In the genomic region with DNA sequence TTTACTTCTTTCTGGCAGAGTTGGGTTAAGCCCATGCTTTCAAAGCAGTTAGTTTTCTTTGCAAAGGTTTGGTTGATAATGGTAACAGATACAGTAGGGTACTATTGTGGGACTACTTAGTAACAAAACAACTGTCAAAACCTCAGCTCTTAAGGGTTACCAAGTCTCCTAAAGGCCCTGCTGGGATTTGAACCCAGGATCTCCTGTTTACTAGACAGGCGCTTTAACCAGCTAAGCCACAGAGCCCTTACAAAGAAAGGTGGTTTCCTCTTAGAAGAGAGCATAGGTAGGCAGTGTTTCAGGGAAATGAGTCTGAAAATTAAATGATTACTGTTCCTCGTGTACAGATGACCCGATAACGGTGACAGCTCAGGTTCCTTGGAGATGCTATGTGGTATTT, we compare ENCODE assay signal across 16 mouse cellular contexts. TPM values are rescaled to one million over a fixed set of nuclear protein-coding genes. Genes with fewer than 3 reads are reported as not detected.
A peak's percentile ranks its signal among the peaks of the same experiment; 100 is the strongest.
DNase-seq lines count a peak whose midpoint lies in the region; ATAC-seq and TF ChIP-seq lines count a peak whose summit lies in the region.
"Had no signal": no experiment of that assay in that cellular context is flagged by ENCODE, and none has a peak within 500 bp of the region (broad histone marks: within the 10 kb centered on the region; RNA-seq: fewer than 3 reads in every experiment).

No protein-coding gene starts in this region.

- peaks cover 2% of the 10 kb centered on the region; the same call in 1 of the 2 replicates for H3K4me1 ChIP-seq in midbrain, embryonic 11.5 days (ENCODE audit: control insufficient read depth, insufficient read depth, low read length)
- H3K4me1 ChIP-seq in midbrain, embryonic 13.5 days (replicated peaks): peaks cover 6% of the 10 kb centered on the region; the same call in 1 of the 2 replicates
- H3K4me1 ChIP-seq in kidney, adult 2 months (ENCODE audit: control insufficient read depth, insufficient read depth, low read length): no peaks in the 10 kb centered on the region
- H3K4me1 ChIP-seq: limb, embryonic 15.5 days had no signal

- H3K27me3 ChIP-seq in midbrain, embryonic 11.5 days (ENCODE audit: control insufficient read depth, insufficient read depth, low read length): peaks cover 1% of the 10 kb centered on the region
- H3K27me3 ChIP-seq in midbrain, embryonic 13.5 days: peaks cover 12% of the 10 kb centered on the region
- peaks cover 4% of the 10 kb centered on the region for H3K27me3 ChIP-seq in kidney, adult 2 months (replicated peaks; ENCODE audit: control insufficient read depth, insufficient read depth, low read length)

- no peak for ATAC-seq in midbrain, embryonic 11.5 days (ENCODE audit: low FRiP score)
- no peak for ATAC-seq in midbrain, embryonic 13.5 days
- ATAC-seq: hindbrain, embryonic 16.5 days had no signal

- no peaks in the 10 kb centered on the region for H3K9me3 ChIP-seq in midbrain, embryonic 11.5 days (ENCODE audit: control insufficient read depth, low read length)
- no peaks in the 10 kb centered on the region for H3K9me3 ChIP-seq in midbrain, embryonic 13.5 days
- H3K9me3 ChIP-seq: embryonic facial prominence, embryonic 15.5 days; limb, embryonic 15.5 days had no signal

- H3K4me3 ChIP-seq in midbrain, embryonic 11.5 days (ENCODE audit: low read depth, low read length): no peak overlapping the region
- H3K4me3 ChIP-seq in midbrain, embryonic 13.5 days (replicated peaks): no peak overlapping the region
- no peak overlapping the region for H3K4me3 ChIP-seq in kidney, adult 2 months (ENCODE audit: insufficient read depth, low read depth, low read length)
- H3K4me3 ChIP-seq: embryonic facial prominence, embryonic 15.5 days; limb, embryonic 15.5 days had no signal

- no peak overlapping the region for H3K27ac ChIP-seq in midbrain, embryonic 11.5 days (ENCODE audit: low read depth, low read length)
- no peak overlapping the region for H3K27ac ChIP-seq in midbrain, embryonic 13.5 days
- H3K27ac ChIP-seq in kidney, adult 2 months (ENCODE audit: insufficient read depth, low read depth, low read length): no peak overlapping the region
- H3K27ac ChIP-seq: embryonic facial prominence, embryonic 15.5 days; kidney, postnatal 0 days; limb, embryonic 15.5 days had no signal

- no peak overlapping the region for H3K9ac ChIP-seq in midbrain, embryonic 11.5 days (ENCODE audit: low read length)
- H3K9ac ChIP-seq in midbrain, embryonic 13.5 days (replicated peaks): no peak overlapping the region
- H3K9ac ChIP-seq: embryonic facial prominence, embryonic 15.5 days; limb, embryonic 15.5 days had no signal

- TF ChIP-seq CTCF in kidney, adult 2 months (conservative IDR thresholded peaks at IDR 0.05; ENCODE audit: insufficient read depth, insufficient read length, low read depth, low read length): no peak

- no peaks in the 10 kb centered on the region for H3K36me3 ChIP-seq in midbrain, embryonic 11.5 days (ENCODE audit: control insufficient read depth, insufficient read depth, low read length)
- no peaks in the 10 kb centered on the region for H3K36me3 ChIP-seq in midbrain, embryonic 13.5 days
- no peaks in the 10 kb centered on the region for H3K36me3 ChIP-seq in kidney, adult 2 months (ENCODE audit: control insufficient read depth, insufficient read depth, low read length)
- H3K36me3 ChIP-seq: embryonic facial prominence, embryonic 15.5 days; limb, embryonic 15.5 days had no signal

- WGBS in midbrain, embryonic 11.5 days: 15% methylated on average over 4 of the region's 4 CpGs
- 15% methylated on average over 4 of the region's 4 CpGs for WGBS in midbrain, embryonic 13.5 days
- WGBS in kidney, adult 2 months: 46% methylated on average over 4 of the region's 4 CpGs

- peak; percentile 76 for DNase-seq in midbrain, embryonic 11.5 days (ENCODE audit: low spot score, missing footprints)
- peak; percentile 52 for DNase-seq in MN1 (ENCODE audit: low spot score)
- DNase-seq in embryo, embryonic 9.5 days (ENCODE audit: extremely low spot score): peak; percentile 84
- DNase-seq in yolk sac, embryonic 10.5 days (ENCODE audit: low spot score): peak; percentile 76
- no peak for DNase-seq in kidney, adult 2 months
- DNase-seq in cerebellum, postnatal 25 days: no peak
- DNase-seq: adrenal gland, postnatal 14 days; cerebellum, adult 11-12 months; lung, postnatal 4 days had no signal

- H3K4me2 ChIP-seq in midbrain, embryonic 11.5 days: no peak overlapping the region
- no peak overlapping the region for H3K4me2 ChIP-seq in midbrain, embryonic 13.5 days (replicated peaks)
- H3K4me2 ChIP-seq: embryonic facial prominence, embryonic 15.5 days; limb, embryonic 15.5 days had no signal

- TF ChIP-seq POLR2A in kidney, adult 2 months (IDR thresholded peaks at IDR 0.05; ENCODE audit: low read depth, low read length): no peak

RNA-seq across cellular contexts. Expression of a gene that starts 43.5 kb away (rescaled TPM):
- polyA plus RNA-seq in midbrain, embryonic 11.5 days (2014; fragmentation: Nextera tagmentation; extraction: Ambion mirVana): not detected in 2 replicates
- polyA plus RNA-seq in midbrain, embryonic 13.5 days (2015; fragmentation: Nextera tagmentation; extraction: Ambion mirVana): not detected in 2 replicates
- not detected in 2 replicates for polyA plus RNA-seq in kidney, adult 2 months (2012; rRNA removed)
- polyA plus RNA-seq: embryonic facial prominence, embryonic 15.5 days; frontal cortex, adult 2 months; heart, embryonic 14.5 days; hindbrain, embryonic 16.5 days; kidney, postnatal 0 days; limb, embryonic 15.5 days had no signal

Comparison
In these comparisons a context has a peak if more than half of its experiments do, and no peak if none do; other contexts are left out.
1. DNase-seq: peak in midbrain, embryonic 11.5 days (single experiment), MN1 (single experiment), embryo, embryonic 9.5 days (single experiment) and yolk sac, embryonic 10.5 days (single experiment); none in kidney, adult 2 months (single experiment) and cerebellum, postnatal 25 days (0 of 2).